ENCODE assay signal across 8 mouse cellular contexts in genomic region chrX:73229288-73229687, GRCm38 (mm10). TPM values are rescaled to one million over a fixed set of nuclear protein-coding genes. Genes with fewer than 3 reads are reported as not detected.
DNase-seq lines count a peak whose midpoint lies in the region; ATAC-seq and TF ChIP-seq lines count a peak whose summit lies in the region.

No protein-coding gene starts in this region.

- DNase-seq in heart, adult 11 months, result no peak
- DNase-seq in CH12.LX (ENCODE audit: extremely low read depth), result no peak
- no peak for DNase-seq in retina, embryonic 14.5 days (ENCODE audit: low spot score)
- DNase-seq in gastrocnemius, postnatal 4 days (ENCODE audit: low spot score in 2 of 2), result no peak
- DNase-seq in kidney, adult 9 months, result no peak

- in situ Hi-C loops in CH12.LX (cut with MboI; ENCODE audit: low pct_ligation_motif_present, low pct_unique_long_range_greater_than_20kb, low sequenced_read_pairs), result loop anchor here (25.0 kb wide), 1 partner anchor 183 kb away; the partner anchor contains the start of gene Zfp92

- H3K27ac ChIP-seq in heart, embryonic 12.5 days (ENCODE audit: poor library complexity, severe bottlenecking), result no peak overlapping the region
- no peak overlapping the region for H3K27ac ChIP-seq in CH12.LX (ENCODE audit: insufficient read depth, low read depth)
- H3K27ac ChIP-seq in forebrain, embryonic 13.5 days, result peak overlapping the region; percentile 95; the same call in 1 of the 2 replicates
- no peak overlapping the region for H3K27ac ChIP-seq in liver, embryonic 15.5 days (replicated peaks)

- H3K4me3 ChIP-seq in heart, embryonic 12.5 days, result peak overlapping the region; percentile 74
- H3K4me3 ChIP-seq in CH12.LX (replicated peaks in 1 of 3; ENCODE audit: low read depth in 2 of 3, low read length in 2 of 3, poor library complexity in 1 of 3), result peak overlapping the region; percentile 48 to 87 (median 70)
- H3K4me3 ChIP-seq in forebrain, embryonic 13.5 days, result peak overlapping the region; percentile 64
- peak overlapping the region; percentile 66 for H3K4me3 ChIP-seq in liver, embryonic 15.5 days (replicated peaks)

- TF ChIP-seq POLR2A in CH12.LX (IDR thresholded peaks at IDR 0.05; ENCODE audit: low read depth, low read length), result no peak

- peaks cover 15% of the 10 kb centered on the region; the same call in 1 of the 2 replicates for H3K27me3 ChIP-seq in heart, embryonic 12.5 days (replicated peaks)
- no peaks in the 10 kb centered on the region for H3K27me3 ChIP-seq in CH12.LX (replicated peaks)
- H3K27me3 ChIP-seq in forebrain, embryonic 13.5 days, result no peaks in the 10 kb centered on the region
- H3K27me3 ChIP-seq in liver, embryonic 15.5 days, result peaks cover 7% of the 10 kb centered on the region

- 31% methylated on average over 3 of the region's 3 CpGs for WGBS in heart, embryonic 12.5 days
- WGBS in forebrain, embryonic 13.5 days, result 47% methylated on average over 3 of the region's 3 CpGs
- 21% methylated on average over 3 of the region's 3 CpGs for WGBS in liver, embryonic 15.5 days (ENCODE audit: insufficient replicate concordance)

- ATAC-seq in heart, embryonic 12.5 days (ENCODE audit: insufficient number of reproducible peaks, low FRiP score), result no peak
- ATAC-seq in forebrain, embryonic 13.5 days, result no peak
- no peak for ATAC-seq in liver, embryonic 15.5 days (ENCODE audit: insufficient read depth)

- peak overlapping the region; percentile 75 for H3K4me2 ChIP-seq in heart, embryonic 12.5 days
- peak overlapping the region; percentile 87 for H3K4me2 ChIP-seq in CH12.LX (ENCODE audit: insufficient read depth, low read depth, poor library complexity, severe bottlenecking)
- peak overlapping the region; percentile 73 for H3K4me2 ChIP-seq in forebrain, embryonic 13.5 days
- H3K4me2 ChIP-seq in liver, embryonic 15.5 days, result peak overlapping the region; percentile 84

- no peak for TF ChIP-seq CTCF in CH12.LX (conservative IDR thresholded peaks at IDR 0.05 in 1 of 2, IDR thresholded peaks at IDR 0.05 in 1 of 2; ENCODE audit: low read depth in 2 of 2, low read length in 2 of 2)

- no peaks in the 10 kb centered on the region for H3K4me1 ChIP-seq in heart, embryonic 12.5 days (replicated peaks)
- H3K4me1 ChIP-seq in CH12.LX (ENCODE audit: control insufficient read depth in 1 of 2, insufficient read depth in 2 of 2), result no peaks in the 10 kb centered on the region
- H3K4me1 ChIP-seq in forebrain, embryonic 13.5 days, result peaks cover 14% of the 10 kb centered on the region; the same call in 1 of the 2 replicates
- peaks cover 5% of the 10 kb centered on the region; the same call in 1 of the 2 replicates for H3K4me1 ChIP-seq in liver, embryonic 15.5 days (replicated peaks)

- dilution Hi-C loops in CH12.LX (cut with MboI; ENCODE audit: extremely low pct_ligation_motif_present, extremely low pct_unique_long_range_greater_than_20kb, low sequenced_read_pairs), result no loop called here

- H3K36me3 ChIP-seq in heart, embryonic 12.5 days, result no peaks in the 10 kb centered on the region
- H3K36me3 ChIP-seq in CH12.LX (replicated peaks in 1 of 2; ENCODE audit: control insufficient read depth in 1 of 2, insufficient read depth in 1 of 2, low read length in 1 of 2), result no peaks in the 10 kb centered on the region
- H3K36me3 ChIP-seq in forebrain, embryonic 13.5 days (ENCODE audit: poor library complexity, severe bottlenecking), result no peaks in the 10 kb centered on the region
- no peaks in the 10 kb centered on the region for H3K36me3 ChIP-seq in liver, embryonic 15.5 days (replicated peaks)

- no peak for TF ChIP-seq EP300 in CH12.LX (IDR thresholded peaks at IDR 0.05; ENCODE audit: low read length)

- H3K9me3 ChIP-seq in heart, embryonic 12.5 days (replicated peaks), result no peaks in the 10 kb centered on the region
- no peaks in the 10 kb centered on the region for H3K9me3 ChIP-seq in CH12.LX (replicated peaks; ENCODE audit: low read length)
- H3K9me3 ChIP-seq in forebrain, embryonic 13.5 days (replicated peaks), result no peaks in the 10 kb centered on the region
- no peaks in the 10 kb centered on the region for H3K9me3 ChIP-seq in liver, embryonic 15.5 days (replicated peaks)

- TF ChIP-seq RAD21 in CH12.LX (IDR thresholded peaks at IDR 0.05; ENCODE audit: low read depth, low read length), result no peak

- H3K79me2 ChIP-seq in CH12.LX (replicated peaks; ENCODE audit: control insufficient read depth, extremely low read depth, insufficient read depth, poor library complexity, severe bottlenecking), result no peaks in the 10 kb centered on the region

- peak overlapping the region; percentile 79; the same call in 1 of the 2 replicates for H3K9ac ChIP-seq in heart, embryonic 12.5 days
- peak overlapping the region; percentile 68 for H3K9ac ChIP-seq in CH12.LX (ENCODE audit: insufficient read depth, low read depth)
- H3K9ac ChIP-seq in forebrain, embryonic 13.5 days, result peak overlapping the region; percentile 80
- H3K9ac ChIP-seq in liver, embryonic 15.5 days, result peak overlapping the region; percentile 43; the same call in 1 of the 2 replicates

TF ChIP-seq in CH12.LX, 34 proteins besides CTCF, POLR2A, EP300 and RAD21:
- no peak for TF ChIP-seq ZNF384 (IDR thresholded peaks at IDR 0.05; ENCODE audit: low read depth, low read length)
- no peak for TF ChIP-seq JUN (IDR thresholded peaks at IDR 0.05; ENCODE audit: insufficient read depth, low read depth, low read length)
- no peak for TF ChIP-seq BHLHE40 (IDR thresholded peaks at IDR 0.05; ENCODE audit: low read depth, low read length)
- no peak for TF ChIP-seq IRF4 (IDR thresholded peaks at IDR 0.05; ENCODE audit: low read depth, low read length)
- no peak for TF ChIP-seq NRF1 (IDR thresholded peaks at IDR 0.05; ENCODE audit: low read depth, low read length)
- no peak for TF ChIP-seq JUND (conservative IDR thresholded peaks at IDR 0.05; ENCODE audit: low read depth, low read length)
- TF ChIP-seq POLR2AphosphoS2 (IDR thresholded peaks at IDR 0.05; ENCODE audit: low read depth, low read length), result no peak
- no peak for TF ChIP-seq RCOR1 (conservative IDR thresholded peaks at IDR 0.05; ENCODE audit: low read depth, low read length)
- no peak for TF ChIP-seq UBTF (IDR thresholded peaks at IDR 0.05; ENCODE audit: low read depth, low read length)
- no peak for TF ChIP-seq MYC (IDR thresholded peaks at IDR 0.05; ENCODE audit: low read depth, low read length)
- TF ChIP-seq ZMIZ1 (IDR thresholded peaks at IDR 0.05; ENCODE audit: low read depth, low read length), result no peak
- no peak for TF ChIP-seq TBP (conservative IDR thresholded peaks at IDR 0.05; ENCODE audit: low read depth, low read length)

RNA-seq across cellular contexts. Expression of gene F8a, which starts 1.2 kb away (rescaled TPM):
- 10.9 and 11.1 TPM in 2 replicates for polyA plus RNA-seq in heart, embryonic 12.5 days (2016; fragmentation: Nextera tagmentation; extraction: Ambion mirVana)
- 3.5 and 4.9 TPM in 2 replicates for total RNA-seq in CH12.LX (2012; rRNA removed)
- total RNA-seq in CH12.LX (2014; rRNA removed), result 3.5 and 4.9 TPM in 2 replicates
- 3.7 and 5.0 TPM in 2 replicates for polyA plus RNA-seq in CH12.LX (2012; ENCODE audit: insufficient read length, low read depth)
- 21.6 and 22.2 TPM in 2 replicates for polyA plus RNA-seq in forebrain, embryonic 13.5 days (2015; fragmentation: Nextera tagmentation; extraction: Ambion mirVana)
- polyA plus RNA-seq in liver, embryonic 15.5 days (2015; fragmentation: Nextera tagmentation; extraction: Ambion mirVana), result 3.2 and 3.5 TPM in 2 replicates
- total RNA-seq in gastrocnemius, postnatal 4 days (2021), result 1 to 10 TPM; 6.8 to 7.2 TPM

RNA-seq across cellular contexts. Expression of gene Xlr4c, which starts 13.6 kb away (rescaled TPM):
- polyA plus RNA-seq in heart, embryonic 12.5 days (2016; fragmentation: Nextera tagmentation; extraction: Ambion mirVana), result 0.36 TPM in 2 replicates
- 35.6 and 38.0 TPM in 2 replicates for total RNA-seq in CH12.LX (2012; rRNA removed)
- 75.0 and 97.6 TPM in 2 replicates for total RNA-seq in CH12.LX (2014; rRNA removed)
- polyA plus RNA-seq in CH12.LX (2012; ENCODE audit: insufficient read length, low read depth), result 61.1 and 67.8 TPM in 2 replicates
- not detected in 2 replicates for polyA plus RNA-seq in forebrain, embryonic 13.5 days (2015; fragmentation: Nextera tagmentation; extraction: Ambion mirVana)
- 0.26 and 0.71 TPM in 2 replicates for polyA plus RNA-seq in liver, embryonic 15.5 days (2015; fragmentation: Nextera tagmentation; extraction: Ambion mirVana)
- under 1 TPM in 1 of 2 experiments, not detected in 1; 0.49 TPM for total RNA-seq in gastrocnemius, postnatal 4 days (2021)

RNA-seq across cellular contexts. Expression of gene Xlr4b, which starts 15.2 kb away (rescaled TPM):
- polyA plus RNA-seq in heart, embryonic 12.5 days (2016; fragmentation: Nextera tagmentation; extraction: Ambion mirVana), result 0.96 and 1.2 TPM in 2 replicates
- total RNA-seq in CH12.LX (2012; rRNA removed) (29.5 and 36.0 TPM in 2 replicates), CH12.LX (2014; rRNA removed) (107 and 126 TPM in 2 replicates)
- polyA plus RNA-seq in CH12.LX (2012; ENCODE audit: insufficient read length, low read depth), result 65.7 and 68.6 TPM in 2 replicates
- 0.25 and 0.43 TPM in 2 replicates for polyA plus RNA-seq in forebrain, embryonic 13.5 days (2015; fragmentation: Nextera tagmentation; extraction: Ambion mirVana)
- polyA plus RNA-seq in liver, embryonic 15.5 days (2015; fragmentation: Nextera tagmentation; extraction: Ambion mirVana), result 1.4 and 1.7 TPM in 2 replicates
- total RNA-seq in gastrocnemius, postnatal 4 days (2021), result under 1 TPM in 1 of 2 experiments, not detected in 1; 0.20 TPM

RNA-seq across cellular contexts. Expression of gene Xlr3c, which starts 35.9 kb away (rescaled TPM):
- not detected in 2 replicates for polyA plus RNA-seq in heart, embryonic 12.5 days (2016; fragmentation: Nextera tagmentation; extraction: Ambion mirVana)
- total RNA-seq in CH12.LX (2012; rRNA removed), result 12.7 and 12.9 TPM in 2 replicates
- 4.5 and 6.0 TPM in 2 replicates for total RNA-seq in CH12.LX (2014; rRNA removed)
- 2.3 and 3.9 TPM in 2 replicates for polyA plus RNA-seq in CH12.LX (2012; ENCODE audit: insufficient read length, low read depth)
- polyA plus RNA-seq in forebrain, embryonic 13.5 days (2015; fragmentation: Nextera tagmentation; extraction: Ambion mirVana), result not detected in 2 replicates
- polyA plus RNA-seq in liver, embryonic 15.5 days (2015; fragmentation: Nextera tagmentation; extraction: Ambion mirVana), result 0.08 TPM in 1 of 2 replicates, not detected in the other
- total RNA-seq in gastrocnemius, postnatal 4 days (2021), result not detected

RNA-seq across cellular contexts. Expression of gene Xlr3b, which starts 37.3 kb away (rescaled TPM):
- 7.3 and 7.6 TPM in 2 replicates for polyA plus RNA-seq in heart, embryonic 12.5 days (2016; fragmentation: Nextera tagmentation; extraction: Ambion mirVana)
- total RNA-seq in CH12.LX (2012; rRNA removed), result 3.1 and 3.4 TPM in 2 replicates
- 2.3 and 3.7 TPM in 2 replicates for total RNA-seq in CH12.LX (2014; rRNA removed)
- polyA plus RNA-seq in CH12.LX (2012; ENCODE audit: insufficient read length, low read depth), result 1.4 and 1.8 TPM in 2 replicates
- polyA plus RNA-seq in forebrain, embryonic 13.5 days (2015; fragmentation: Nextera tagmentation; extraction: Ambion mirVana), result 12.1 and 12.3 TPM in 2 replicates
- 2.1 and 2.2 TPM in 2 replicates for polyA plus RNA-seq in liver, embryonic 15.5 days (2015; fragmentation: Nextera tagmentation; extraction: Ambion mirVana)
- 10 to 100 TPM in 1 of 2 experiments, under 1 TPM in 1; 0.93 to 11.6 TPM for total RNA-seq in gastrocnemius, postnatal 4 days (2021)

Comparison
In these comparisons a context has a peak if more than half of its experiments do, and no peak if none do; other contexts are left out.
1. RNA of gene Xlr4c, which starts 13.6 kb away (polyA plus RNA-seq): 61.1 to 67.8 TPM in CH12.LX; 0.36 TPM in heart, embryonic 12.5 days, 0.26 to 0.71 TPM in liver, embryonic 15.5 days and not detected in forebrain, embryonic 13.5 days; every median in the first group is over 10 times any median in the second.
2. RNA of gene Xlr4b, which starts 15.2 kb away (polyA plus RNA-seq): 65.7 to 68.6 TPM in CH12.LX; 1.4 to 1.7 TPM in liver, embryonic 15.5 days, 0.96 to 1.2 TPM in heart, embryonic 12.5 days and 0.25 to 0.43 TPM in forebrain, embryonic 13.5 days; every median in the first group is over 10 times any median in the second.
3. Peak in every context shown above with its lines, with median percentiles within 50 percentile points of each other: H3K4me2 ChIP-seq, H3K4me3 ChIP-seq and H3K9ac ChIP-seq.